Mouse (Mus musculus) kidney, postnatal 36 days (tissue): ENCODE results near the gene Runx3.
A peak's percentile ranks its signal among the peaks of the same experiment; 100 is the strongest.

Experiments used
- DNase-seq, 2 experiments: peaks; one replicate each; pipeline ENCODE4 v3.0.0; 2021 to 2022; ENCODE audit warnings: mixed read lengths in 2 of 2

Gene Runx3

GRCm38 (mm10) chr4:135115426-135116170 is 4.9 kb upstream of the Runx3 start:
- no peak for DNase-seq

DNA sequence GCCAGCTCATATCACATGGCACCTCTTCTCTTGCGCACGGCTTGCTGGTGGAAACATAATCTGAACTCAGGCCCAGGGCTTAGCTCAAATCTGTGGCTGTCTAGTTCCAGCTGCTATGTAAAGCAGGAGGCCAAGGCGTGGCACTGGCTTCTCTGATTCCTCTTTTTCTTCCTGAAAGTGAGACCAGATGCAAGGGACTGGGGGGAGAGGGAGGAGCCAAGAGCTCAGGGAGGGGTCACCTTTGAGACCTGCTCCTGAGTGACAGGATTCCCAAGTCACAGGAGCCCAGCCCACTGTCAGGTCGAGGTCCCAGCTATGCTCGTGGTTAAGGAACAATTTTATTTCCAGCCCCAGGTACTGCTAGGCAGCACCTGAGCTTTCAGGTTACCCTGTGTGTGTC is 4.1 kb upstream of the Runx3 start:
- DNase-seq: no peak

DNA sequence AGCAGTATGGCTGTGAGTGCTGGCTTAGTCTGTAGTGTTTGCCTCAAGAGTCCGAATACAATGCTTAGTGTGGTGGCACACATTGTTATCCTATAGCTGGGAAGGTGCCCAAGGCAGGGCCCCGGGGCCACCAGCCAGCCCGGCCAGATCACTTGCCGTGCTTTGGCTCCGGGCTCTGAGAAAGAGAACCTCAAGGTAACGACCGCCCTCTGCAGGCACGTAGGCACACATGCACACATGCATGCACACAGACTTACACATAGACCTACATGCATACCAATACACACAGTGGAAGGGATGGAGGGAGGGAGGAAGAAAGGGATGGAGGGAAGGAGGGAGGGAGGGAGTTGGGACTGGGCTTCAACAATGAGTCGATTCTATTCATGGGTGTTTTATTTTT is 2.6 kb upstream of the Runx3 start:
- no peak for DNase-seq

DNA sequence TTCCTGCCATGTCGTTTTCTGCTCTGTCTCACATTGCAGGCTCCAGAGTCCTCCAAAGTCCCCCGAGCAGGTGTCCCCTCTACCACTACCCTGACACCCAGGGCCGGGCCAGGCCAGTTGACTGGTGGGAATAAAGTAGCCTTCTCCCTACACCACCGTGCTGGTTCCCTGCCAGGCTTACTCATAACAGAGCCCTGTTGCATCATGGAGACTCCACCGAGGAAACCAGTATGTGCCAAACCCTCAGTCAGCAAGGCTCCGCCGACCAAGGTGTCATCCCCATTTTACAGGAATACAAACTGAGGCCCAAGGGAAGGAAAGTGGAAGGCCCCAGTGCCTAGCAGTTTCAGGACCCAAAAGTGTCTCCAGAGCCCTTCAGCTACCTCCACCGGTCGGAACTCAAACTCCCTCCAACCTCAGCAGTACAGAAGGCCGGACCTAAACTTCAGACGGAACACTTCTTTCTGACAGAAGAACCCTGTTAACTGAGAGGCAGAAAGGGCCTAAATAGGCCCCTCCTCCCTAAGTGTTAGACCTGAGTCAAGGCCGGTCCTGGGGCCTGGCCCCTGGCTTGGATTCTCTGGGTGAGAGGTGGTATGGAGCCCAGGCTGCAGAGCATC is 1.5 kb upstream of the Runx3 start:
- DNase-seq: no peak

DNA sequence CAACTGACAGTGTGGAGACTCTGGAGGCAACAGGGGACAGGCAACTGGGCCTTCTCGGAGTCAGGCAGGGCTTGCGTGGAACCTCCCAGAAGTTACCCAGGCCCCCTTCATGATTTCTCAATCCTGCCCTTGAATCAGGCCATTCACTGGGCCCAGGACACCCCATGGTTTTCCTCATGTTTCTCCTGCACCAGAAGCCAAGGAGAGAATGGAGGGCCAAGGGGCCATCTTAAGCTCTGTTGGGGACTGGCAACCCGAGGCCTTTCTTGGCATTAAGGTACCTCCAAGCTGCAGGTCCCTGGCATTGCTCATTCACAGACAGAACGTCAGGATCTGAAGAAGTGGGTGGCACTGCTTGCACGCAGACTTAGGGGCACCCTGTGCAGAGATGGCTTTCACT is 3.3 kb downstream of the Runx3 start:
- no peak for DNase-seq

DNA sequence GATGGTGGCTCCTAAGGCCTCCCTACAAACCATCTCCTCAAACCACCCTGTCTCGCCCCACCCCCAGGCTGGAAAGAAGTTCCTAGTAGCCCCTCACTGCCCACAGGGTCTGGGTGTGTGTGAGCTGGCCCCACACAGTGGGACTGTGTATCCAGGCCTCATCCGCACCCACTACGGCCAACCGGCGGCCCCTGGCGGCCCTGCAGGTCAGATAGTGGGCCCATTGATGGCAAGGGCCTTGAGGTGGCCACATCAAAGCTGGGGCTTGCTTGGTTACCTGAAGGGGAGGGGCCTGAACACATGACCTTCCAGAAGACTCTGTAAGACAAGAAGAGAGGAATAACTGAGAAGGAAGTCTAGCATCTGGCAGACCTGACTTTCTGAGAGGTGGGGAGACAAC is 4.3 kb downstream of the Runx3 start:
- DNase-seq: no peak

GRCm38 (mm10) chr4:135125152-135125551 is 4.7 kb downstream of the Runx3 start:
- DNase-seq: no peak

DNA sequence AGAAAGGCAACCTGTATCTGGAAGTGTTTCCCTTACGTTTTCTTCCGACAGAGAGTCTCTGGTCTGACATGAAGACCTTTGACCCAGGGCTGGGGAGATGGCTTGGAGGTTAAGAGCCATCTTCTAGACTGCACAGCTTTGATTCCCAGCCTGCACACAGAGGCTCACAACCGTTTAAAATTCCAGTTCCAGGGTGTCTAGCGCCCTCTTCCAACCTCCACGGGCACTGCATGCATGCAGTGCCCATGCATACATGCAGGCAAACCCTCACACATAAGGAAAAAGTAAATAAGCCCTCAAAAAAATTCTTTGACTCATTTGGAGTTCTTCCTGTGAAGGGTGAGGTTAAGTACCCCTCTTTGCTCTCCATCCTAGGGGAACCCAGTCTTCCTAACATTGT is 5.9 kb downstream of the Runx3 start:
- no peak for DNase-seq

DNA sequence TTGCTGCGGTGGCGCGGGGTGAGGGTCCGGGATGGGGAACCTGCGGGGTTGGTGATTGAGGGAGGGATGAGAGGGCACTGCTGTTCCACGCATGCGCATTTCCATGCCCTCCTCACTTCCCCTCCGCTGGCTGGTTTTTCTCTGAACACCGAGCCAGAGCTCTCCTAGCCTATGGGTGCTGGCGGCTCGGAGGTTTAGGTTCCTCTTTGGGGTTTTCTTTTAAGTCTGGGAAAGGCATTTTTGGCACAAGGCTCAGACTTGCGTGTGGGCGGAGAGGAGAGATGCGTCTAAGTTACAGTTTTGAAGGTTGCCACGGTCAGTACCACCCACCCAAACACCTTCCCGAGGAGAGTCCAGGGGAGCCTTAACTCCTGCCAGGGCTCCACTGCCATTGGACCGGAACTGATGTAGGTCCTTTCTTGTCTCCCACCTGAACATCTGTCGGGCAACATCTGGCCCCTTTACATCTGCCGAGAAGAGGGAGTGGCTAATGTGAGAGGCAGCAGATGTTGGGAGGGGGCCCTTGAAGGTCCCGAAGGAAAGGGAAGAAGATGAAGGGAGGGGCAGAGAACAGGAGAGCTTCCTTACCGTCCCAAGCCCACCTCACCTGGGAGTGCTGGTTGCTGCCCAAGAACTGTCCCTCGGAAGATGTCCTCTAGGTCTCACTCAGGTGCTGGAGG is 8.5 kb downstream of the Runx3 start:
- peak in 1 of 2 experiments; percentile 14 for DNase-seq

DNA sequence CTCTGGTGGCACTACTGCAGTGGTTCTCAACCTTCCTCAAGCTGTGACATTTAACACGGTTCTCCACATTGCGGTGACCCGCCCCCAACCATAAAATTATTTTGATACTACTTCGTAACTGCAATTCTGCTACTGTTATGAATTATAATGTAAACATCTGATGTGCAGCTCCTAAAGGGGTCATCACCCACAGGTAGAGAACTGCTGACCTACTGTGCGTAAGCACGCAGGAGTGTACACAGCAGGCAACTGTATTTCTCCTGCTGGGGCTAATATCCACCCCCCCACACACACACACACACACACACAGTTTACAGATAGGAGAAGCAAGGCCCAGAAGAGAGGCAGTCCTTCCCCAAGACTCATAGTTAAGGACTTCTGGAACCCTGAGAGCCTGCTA is 9.7 kb downstream of the Runx3 start:
- DNase-seq: no peak

GRCm38 (mm10) chr4:135131145-135131544 is 10.7 kb downstream of the Runx3 start:
- DNase-seq: no peak

- DNase-seq: no peak
These were observed 12.3 kb downstream of the Runx3 start for GRCm38 (mm10) chr4:135132797-135133196.

GRCm38 (mm10) chr4:135133711-135134110 is 13.3 kb downstream of the Runx3 start:
- no peak for DNase-seq

GRCm38 (mm10) chr4:135135331-135135730 is 14.9 kb downstream of the Runx3 start:
- no peak for DNase-seq

DNA sequence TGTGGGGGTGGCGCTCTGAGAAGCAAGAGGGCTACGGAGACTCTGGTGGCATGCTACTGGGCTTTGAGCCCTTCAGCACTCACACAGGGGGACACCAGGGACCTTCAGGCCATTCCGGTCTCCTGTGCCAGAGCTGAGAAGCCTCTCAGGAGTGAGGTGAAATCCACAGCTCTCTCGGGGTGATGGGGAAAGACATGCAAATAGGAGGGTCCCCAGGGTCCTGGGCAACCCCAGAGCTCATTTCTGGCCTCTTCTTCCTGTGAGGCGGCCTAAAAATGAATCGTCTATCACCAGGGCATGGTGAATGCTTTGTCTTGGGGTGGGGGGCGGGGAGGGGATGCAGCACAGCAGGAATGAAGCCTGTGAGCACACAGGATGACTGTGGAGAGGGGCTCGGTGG is 15.8 kb downstream of the Runx3 start:
- DNase-seq: no peak

GRCm38 (mm10) chr4:135136612-135137011 is 16.2 kb downstream of the Runx3 start:
- DNase-seq: no peak

DNA sequence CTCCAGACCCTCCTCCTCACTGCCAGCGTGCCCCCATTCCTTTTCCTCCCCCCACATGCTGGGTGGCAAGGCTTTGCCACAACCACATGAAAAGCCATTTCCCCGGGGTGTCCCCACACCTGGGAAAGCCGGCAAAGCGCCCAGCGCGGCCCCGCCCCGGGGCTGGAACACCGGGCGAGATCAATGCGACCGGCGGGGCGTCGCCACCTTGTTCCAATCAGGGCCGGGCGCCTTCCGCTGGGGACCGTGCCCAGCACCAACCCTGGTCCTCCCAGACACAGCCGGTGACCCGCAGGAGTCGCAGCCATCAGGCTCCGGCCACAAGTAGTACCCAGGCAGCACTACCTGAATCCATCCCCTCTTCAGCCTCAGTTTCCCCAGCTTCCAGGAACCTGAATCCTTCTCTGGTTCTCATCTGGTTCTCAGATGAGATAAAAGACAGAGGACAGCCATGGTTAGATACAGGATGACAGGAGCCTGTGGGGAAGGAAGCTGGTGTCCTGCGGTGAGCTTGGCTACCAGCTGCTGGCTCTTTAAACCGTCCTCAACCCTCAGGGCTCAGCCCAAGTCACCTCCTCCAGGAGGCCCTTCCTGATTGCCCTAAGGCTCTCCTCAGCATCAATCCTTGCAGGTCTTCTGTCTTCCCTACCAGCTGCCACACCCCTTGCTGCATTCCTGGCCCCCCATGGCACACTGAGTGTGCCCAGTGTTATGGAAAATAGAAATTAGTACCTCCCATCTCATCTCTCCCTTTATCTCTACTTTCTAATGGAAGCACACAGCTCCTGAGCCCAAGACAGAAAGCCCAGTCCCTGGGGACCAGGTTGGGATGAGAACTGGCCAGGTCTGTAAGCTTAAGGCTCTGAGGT is 20.4 kb downstream of the Runx3 start:
- DNase-seq: no peak

GRCm38 (mm10) chr4:135141720-135142119 is 21.3 kb downstream of the Runx3 start:
- no peak for DNase-seq

GRCm38 (mm10) chr4:135146734-135147133 is 26.3 kb downstream of the Runx3 start:
- no peak for DNase-seq

DNA sequence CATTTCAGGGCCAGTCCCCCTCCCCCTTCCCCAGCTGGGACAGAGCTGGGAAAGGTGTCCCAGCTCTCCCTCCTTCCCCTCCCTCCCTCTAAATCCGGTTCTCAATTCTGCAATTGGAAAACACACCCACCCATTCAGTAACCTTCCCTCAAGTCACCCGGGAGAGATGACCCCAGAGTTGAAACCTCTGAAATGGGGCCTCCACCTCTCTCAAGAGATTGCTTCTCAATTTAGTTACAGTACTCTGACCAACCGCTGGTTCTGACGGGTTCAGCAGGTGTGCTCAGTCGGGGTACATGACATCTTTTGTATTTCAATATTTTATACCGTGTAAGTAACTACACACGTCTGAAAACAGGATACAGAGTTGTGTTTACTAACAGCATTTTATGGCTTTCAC is 28.2 kb downstream of the Runx3 start:
- DNase-seq: no peak

GRCm38 (mm10) chr4:135150031-135150801 is 29.8 kb downstream of the Runx3 start:
- DNase-seq: peak; percentile 59 to 83
